Mouse (Mus musculus) cerebellum, adult 11 months (tissue): ENCODE results near the gene Erbb3.
"Not testable (repeated sequence)": the region's sequence is repeated elsewhere in the genome, so short reads cannot be mapped to it uniquely, and the experiment has no call there.

ENCODE experiments used
- DNase-seq: peaks from one replicate; pipeline ENCODE4 v3.0.0; 2022

Gene Erbb3

DNA sequence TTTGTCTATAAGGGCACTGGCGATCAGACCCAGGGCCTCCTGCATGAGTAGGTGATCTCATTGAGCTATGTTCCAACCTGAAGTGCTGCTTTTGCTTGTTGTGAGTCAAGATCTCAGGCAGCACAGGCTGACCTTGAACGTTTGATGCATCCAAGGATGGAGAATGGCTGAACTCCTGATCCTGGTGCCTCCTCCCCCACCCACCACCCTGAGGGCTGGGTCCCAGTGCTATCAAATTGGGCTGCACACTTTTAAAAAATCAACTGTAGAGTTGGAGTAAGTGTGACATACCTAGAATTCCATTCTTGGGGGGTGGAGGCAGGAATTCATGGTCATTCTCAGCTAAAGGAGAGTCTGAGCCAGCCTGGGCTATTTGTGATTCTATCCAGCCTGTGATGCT, 17.0 kb upstream of the Erbb3 start:
- DNase-seq = no peak

DNA sequence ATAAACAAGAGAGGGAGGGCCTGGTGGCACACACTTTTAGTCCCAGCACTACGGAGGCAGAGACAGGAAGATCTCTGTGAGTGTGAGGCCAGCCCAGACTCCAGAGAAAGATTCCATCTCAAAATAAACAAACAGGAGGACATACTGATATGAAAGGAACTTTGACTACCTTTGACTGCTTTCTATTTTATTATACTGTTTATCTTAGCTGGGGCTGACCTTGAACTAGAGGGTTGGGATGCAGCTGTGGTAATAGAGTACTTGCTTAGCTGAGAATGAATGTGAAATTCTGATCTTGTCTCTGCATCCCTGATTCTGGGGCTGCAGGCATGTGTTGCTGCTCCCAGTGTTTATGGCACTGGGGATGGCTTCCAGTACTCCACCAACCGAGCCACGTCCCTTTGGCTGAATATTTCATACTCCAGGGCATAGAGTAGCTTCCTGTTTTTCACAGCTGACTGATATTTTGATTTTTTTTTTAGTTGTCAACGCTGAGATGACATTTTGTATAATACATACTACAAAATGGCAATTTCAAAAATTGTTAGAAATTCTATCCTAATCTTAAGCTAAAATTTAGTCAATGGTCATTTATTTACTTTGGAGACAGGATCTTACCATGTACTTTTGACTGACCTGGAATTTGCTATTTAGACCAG, 13.1 kb upstream of the Erbb3 start:
- DNase-seq = no peak

DNA sequence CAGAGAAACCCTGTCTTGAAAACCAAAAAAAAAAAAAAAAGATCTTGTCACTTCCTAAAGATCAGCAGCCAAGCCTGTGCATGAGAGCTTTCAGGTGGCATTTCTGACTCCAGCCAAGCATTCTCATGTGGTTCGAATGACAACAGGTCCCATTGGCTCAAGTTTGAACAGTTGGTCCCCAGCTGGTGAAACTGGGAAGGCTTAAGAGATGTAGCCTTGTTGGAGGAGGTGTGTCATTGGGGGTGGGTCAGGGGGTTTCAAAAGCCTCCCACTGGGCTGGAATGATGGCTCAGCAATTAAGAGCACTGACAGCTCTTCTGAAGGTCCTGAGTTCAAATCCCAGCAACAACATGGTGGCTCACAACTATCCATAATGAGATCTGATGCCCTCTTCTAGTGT, 12.0 kb upstream of the Erbb3 start:
- no peak for DNase-seq

DNA sequence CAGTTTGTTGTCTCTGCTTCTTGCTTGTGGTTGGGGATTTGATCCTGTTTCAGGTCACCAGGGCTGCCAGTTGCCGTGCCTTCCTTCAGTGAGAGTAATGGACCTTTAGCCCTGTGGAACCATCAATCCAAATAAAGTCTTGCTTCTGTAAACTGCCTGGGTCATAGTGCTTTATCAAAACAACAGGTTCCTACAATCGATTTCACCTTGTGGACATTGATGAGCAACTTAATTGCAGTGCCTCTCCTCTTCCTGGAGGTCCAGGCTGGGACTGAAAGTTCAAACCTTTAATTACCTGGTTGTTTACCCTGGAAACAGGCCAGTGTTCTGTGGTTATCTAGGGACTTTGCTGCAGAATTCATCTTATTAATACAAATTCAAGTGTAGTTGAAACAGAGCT, 9.0 kb upstream of the Erbb3 start:
- no peak for DNase-seq

DNA sequence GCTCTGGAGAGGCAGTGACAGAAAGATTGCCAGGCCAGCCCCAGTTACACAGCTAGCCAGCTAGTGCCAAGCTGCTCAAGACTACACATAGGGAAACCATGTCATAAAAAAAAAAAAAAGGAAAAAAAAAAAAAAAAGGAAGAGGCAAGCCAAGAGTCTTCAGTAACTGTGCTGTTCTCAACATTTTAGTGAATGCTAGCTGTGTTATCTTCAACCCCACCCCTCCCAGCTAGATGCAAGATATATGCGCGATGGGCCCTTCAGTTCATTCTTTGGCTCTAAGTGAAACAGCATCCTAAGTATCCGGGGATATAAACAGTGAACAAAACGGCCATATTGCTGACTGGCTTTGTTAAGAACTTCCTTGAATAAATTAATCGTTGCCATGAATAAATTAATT, 3.3 kb upstream of the Erbb3 start:
- no peak for DNase-seq

DNA sequence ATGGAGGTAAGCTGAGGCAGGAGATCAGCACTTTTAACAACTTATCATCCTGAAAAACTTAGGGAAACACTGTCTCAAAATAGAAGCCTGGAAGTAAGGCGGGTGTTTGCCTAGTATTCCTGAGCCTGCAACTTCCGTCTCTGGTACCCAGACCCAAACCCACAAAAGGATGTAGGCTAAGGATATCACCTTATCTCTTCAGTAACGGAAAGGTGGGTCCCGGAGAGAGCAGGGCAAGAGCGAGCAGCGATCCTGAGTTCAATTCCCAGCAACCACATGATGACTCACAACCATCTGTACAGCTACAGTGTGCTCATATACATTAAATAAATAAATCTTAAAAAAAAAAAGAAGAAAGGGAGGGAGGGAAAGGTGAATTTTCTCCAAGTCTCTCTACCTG, 2.0 kb upstream of the Erbb3 start:
- no peak for DNase-seq

DNA sequence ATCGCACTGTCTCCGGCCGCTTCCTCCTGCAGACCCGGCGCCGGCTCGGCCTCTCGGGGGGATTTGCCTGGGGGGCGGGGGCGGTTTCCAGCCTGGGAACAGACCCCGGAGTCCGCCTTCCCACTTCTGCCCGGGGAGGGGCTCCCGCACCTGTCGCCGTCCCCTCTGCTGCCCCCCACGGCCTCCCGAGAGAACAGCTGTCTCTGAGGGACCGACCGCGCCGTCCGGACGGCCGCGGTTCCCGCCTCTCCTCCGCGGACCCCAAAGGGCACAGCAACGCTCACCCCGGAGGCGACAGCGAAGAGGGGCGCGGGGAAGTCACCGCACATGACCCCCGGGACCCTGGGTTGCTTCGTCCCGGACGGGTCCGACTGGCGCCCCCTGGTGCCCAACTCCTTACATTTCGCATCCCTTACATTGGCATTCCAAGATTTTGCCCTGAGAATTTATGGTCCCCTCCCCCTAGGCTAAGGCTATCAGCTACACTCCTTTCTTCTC, 790 bp upstream of the Erbb3 start:
- peak; percentile 53 for DNase-seq

DNA sequence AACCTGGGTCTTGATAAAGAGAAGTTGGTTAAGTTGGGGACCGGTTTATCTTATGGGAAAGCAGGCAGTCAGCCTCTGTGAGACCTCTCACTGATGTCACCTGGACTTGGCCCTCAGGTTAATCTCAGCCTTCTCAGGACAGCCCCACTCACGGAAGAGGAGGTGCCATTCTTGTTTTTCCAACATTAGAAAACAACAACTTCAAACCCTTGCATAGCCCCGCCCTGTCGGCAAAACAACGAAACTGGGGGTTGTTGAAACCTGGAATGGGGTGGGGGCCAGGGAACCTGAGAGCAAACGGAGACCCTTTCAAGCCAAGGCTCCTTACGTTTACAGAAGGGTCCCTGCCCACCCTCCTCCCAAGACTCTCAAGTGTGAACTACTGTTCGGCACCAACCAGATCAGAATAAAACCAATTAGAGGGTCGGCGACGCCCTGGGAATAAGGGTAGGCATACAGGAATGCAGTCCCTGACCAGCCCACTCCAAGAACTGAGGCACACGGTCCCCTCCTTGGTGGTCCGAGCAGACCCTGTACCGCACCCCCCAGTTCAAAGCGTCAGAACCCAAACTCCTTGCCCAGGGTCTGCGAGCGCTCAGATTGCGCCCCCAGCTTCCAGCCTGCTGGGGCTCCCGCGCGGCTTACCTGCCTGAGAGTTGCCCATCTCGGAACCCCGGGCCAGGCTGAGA, 533 bp downstream of the Erbb3 start:
- DNase-seq = no peak

DNA sequence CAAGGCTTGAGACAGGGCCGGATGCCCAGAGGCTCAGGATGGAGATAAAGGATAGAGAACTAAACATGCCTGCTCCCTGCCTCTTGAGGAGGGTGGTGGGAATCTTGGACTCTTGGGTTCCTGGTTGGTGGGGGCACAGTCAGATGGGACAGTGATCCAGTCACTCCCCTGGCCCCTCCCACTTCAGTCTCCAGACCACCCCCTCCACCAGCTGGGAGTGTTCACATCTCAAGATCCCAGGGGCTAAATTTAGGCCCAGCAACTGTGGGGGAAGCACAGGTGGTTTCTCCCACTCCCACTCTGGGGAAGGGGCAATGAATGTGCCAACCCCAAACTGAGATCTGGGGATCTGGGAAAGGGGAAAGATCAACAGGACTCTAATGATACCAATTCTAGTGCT, 1.3 kb downstream of the Erbb3 start:
- no peak for DNase-seq

DNA sequence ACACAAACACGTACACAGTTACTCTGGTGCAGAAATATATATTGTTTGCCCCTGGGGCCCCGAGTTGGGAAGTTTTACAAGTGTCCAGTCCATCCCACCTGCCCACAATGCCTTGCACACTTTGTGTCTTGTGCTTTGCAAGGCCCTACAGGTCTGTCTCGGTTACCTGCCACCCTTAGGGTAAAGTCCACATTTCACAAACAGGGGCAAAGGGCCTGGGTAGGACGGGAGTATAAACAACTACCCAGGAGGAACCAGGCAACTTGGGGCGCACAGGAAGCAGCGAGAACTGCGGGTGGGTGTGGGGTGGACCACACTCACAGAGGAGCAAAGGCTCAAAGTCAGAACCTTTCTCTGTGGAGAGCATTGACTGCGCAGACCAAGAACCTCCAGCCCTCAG, 1.8 kb downstream of the Erbb3 start:
- DNase-seq = no peak

DNA sequence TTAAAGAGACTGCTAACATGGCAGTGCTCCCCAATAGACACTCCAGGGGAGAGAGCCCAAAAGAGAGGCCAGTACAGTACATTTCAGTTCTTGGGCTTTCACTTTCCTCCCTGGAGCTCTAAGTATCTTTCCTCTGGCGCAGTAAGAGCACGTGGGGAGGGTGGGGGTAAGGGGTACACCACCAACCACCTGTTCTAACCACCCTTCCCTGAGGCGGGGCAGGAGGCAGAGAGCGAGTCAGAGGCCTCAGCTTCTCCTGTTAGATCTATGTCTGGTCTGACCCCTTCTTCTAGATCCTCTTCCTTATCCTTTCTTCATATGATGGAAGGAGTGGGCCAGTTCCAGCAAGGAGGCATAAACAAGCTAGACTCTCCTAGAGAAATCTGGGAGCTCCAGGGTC, 2.3 kb downstream of the Erbb3 start:
- no peak for DNase-seq

DNA sequence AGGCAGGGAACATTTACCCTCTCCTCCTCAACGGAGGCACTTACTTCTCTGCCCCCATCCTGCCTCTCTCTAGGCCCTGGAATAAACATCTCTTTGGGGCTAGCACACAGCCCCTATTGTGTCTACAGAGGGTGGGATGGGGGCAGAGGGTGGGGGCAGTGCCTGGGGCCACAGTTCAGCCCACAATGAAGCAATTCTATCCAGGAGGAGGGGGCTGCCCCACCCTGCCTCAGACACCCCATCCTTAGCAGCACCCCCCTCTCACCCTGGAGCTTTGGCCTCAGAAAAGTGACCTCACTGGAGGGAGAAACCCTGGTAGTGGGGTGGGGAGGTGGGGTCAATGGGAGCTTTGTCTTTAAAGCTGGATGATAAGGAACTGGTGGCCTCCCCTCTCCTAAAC, 2.9 kb downstream of the Erbb3 start:
- no peak for DNase-seq

DNA sequence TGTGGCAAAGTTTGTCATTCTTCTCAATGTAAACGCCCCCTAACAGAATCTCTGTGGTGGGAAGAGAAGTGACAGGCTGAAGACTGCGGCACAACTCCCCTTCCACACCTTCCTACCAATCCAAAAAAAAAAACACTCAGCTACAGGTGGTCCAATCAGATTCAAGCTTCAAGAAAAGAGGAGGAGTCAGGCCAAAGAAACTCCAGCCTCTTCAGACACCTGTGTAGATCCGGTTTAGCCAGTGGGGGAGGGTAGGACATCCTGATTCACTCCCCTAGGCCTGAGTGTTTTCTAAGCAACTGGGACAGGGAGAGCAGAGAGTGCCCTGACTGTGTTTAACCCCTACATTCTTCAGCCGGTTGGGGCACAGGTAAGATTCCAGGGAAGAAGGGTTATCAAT, 5.1 kb downstream of the Erbb3 start:
- DNase-seq = no peak

DNA sequence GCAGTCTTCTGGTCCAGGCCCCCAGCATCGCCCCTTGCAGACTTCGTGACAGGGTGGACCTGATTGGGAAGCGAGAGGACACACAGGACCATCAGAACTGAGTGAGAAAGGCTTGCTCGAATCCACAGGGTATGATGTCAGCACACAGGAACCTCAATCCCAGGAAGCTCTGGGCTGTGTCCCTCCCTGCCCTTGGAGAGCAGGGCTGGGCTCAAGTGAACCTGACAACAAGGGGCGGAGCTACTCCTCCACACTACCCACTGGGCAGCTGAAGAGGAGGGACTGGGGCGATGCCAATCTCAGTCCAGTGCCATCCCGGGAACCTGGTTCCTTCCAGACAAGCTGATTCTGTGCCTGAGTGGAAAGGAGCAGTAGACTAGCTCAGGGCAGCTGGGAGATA, 5.8 kb downstream of the Erbb3 start:
- peak; percentile 43 for DNase-seq

DNA sequence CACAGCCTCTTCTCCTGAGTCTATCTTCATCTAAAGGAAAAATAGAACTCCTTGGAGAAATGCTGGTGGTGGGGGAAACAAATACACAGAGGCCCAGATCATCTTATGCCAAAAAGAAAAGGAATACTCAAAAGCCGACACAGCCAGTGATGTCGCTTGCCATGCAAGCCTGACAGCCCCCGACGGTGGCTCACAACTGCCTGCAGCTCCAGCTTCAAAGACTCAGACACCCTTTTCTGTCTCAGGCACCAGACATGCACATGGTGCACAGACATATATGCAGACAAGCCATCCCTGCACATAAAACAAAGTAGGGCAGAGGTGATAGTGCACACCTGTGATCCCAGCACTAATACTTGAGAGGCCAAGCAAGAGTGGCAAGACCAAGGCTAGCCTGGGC, 9.7 kb downstream of the Erbb3 start:
- DNase-seq = no peak

DNA sequence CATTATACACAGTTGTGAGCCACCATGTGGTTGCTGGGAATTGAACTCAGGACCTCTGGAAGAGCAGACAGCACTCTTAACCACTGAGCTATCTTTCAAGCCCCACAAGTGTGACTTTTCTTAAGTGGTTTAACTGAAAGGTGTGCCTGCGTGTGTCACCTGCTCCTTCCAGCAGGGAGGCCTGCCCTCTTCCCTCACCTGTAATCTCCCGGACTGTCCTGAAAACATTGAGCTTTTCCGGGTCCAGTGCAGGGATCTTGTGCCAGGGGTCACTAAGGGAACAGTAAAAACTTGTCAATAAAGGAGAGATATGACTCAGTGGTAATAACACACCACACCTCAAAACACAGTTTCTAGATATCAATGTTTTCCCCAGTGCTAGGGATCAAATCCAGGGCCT, 10.2 kb downstream of the Erbb3 start:
- DNase-seq = no peak

DNA sequence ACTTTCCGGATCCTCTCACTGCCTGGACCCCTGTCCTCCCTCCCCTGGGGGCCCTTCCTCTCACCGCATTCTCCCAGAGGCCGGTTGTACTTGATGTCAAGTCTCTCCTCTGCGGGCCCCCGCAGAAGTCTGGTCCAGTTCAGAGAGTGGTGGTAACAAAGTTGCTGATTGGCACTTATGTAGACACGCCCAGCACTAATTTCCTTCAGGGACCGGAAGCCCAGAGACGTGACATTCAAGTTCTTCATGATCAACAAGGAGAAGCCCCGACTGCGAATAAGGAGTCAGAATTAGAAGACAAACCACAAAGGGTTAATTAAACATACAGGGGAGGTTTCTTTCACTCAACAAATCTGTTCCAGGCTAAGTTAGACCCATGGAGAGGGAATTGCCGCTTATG, 11.1 kb downstream of the Erbb3 start:
- DNase-seq = no peak

DNA sequence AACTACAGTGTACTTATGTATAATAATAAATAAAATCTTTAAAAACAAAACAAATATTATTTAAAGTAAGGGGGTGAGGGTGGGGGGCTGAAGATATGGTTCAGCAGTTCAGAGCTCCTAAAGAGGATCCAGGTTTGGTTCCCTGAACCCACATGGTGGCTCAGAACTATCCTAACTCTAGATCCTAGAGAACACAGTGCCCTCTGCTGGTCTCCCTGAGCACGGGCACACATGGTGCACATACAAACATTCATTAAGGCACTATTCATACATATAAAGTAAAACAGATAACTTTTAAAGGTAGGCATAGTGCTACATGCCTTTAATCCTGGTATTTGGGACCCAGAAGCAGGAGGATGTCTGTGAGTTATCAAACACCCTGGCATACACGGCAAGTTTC, 14.4 kb downstream of the Erbb3 start:
- DNase-seq = no peak

DNA sequence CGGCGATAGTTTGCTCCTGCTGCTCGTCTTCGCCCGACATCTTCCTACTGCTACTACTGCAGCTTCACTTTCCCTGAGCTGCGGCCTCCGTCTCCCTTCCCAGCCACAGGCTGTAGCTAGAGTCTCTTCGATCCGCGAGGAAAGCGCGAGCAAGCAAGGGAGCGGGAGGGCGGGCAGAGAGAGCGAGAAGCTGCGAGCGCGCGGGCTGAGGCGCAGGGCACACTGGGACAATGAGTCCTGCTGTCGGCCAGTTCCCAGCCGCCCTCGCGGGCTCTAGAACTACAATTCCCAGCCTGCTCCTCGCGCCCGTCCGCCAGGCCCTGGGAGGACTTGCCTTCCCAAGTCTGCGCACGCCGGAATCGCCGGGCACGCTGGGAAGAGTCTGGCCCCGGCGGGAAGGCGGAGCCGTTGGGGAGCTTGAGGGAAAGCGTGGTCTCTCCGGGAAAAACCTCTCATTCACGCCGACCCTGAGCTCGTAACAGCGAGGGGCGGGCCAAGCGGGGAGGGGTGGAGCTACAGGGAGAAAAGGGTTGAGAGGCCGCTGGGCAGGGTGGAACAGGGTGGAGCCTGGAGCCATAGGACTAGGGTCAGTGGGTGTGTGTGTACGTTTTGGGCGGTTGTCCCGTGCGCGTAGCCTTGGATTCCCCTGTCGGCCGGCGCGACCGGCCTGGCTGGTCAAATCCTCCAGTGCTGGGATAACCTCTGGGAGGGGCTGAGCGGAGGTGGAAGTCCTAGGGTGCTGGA, 23.5 kb downstream of the Erbb3 start, which contains the start of gene Pa2g4:
TSS of gene Pa2g4 (minus strand) at position 200 of the 744 bp plus-strand sequence.
- DNase-seq = peak; percentile 97

DNA sequence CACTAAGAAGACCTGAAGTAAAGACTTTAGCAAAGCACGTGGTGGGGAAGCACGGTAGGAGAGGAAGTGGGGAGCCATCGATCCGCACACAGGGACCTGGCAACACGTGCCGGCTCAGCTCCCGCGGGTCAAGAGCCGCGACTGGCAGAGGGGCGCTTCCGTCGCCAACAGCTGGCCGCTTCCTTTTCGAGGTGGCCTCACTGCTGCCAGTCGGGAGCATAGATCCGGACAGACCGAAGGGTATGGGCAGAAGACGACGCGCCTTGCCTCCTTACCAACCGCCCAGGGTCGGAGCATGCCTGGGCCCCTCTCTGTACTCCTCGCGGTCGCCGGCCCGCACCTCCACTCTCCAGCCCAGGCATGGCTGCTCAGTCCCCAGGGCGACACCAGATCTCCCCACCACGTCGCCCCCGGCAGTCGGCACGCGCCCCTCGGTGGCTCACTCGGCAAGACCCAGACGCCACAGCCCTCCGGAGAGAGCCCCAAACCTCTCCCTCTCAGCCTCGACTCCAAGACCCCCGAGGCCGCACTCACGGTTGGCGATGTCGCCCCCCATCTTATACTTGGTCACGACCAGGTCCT, 24.2 kb downstream of the Erbb3 start:
- DNase-seq = no peak

DNA sequence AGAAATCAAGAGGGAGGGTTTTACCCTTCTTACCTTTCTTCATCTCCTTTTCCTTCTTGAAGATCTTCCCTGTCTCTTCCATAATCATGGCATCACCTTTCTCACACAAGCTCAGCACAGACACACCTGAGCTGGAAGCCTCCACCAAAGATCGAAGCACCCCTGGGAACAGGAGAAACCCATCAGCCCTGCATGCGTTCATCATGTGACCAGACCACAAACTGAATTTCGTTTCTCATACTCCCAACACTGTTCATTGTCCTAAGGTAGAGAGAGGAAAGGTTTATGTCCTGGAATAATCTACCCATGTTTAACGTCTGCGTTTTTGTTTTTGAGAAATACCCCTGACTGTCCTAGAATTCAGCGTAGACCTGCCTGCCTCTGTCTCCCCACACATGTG, 25.9 kb downstream of the Erbb3 start:
- DNase-seq = no peak

DNA sequence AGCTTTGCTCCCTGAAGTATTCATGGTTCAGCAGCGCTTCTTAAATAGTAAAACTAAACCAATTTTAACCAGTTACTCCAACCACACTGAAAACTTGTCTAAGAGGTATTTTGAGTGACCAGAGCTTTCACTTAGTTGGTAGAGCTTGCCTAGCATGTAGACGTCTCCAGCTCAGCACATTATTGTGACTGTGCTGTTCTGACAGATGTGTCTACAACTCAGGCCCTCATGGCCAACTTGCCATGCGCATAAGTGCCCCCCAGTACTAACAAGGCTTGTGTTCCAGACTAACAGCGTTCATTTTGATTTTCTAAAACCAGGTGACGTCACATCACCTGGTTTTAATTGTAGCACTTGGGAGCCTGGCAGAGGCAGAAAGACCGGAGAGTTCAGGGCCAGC, 32.5 kb downstream of the Erbb3 start:
- no peak for DNase-seq

DNA sequence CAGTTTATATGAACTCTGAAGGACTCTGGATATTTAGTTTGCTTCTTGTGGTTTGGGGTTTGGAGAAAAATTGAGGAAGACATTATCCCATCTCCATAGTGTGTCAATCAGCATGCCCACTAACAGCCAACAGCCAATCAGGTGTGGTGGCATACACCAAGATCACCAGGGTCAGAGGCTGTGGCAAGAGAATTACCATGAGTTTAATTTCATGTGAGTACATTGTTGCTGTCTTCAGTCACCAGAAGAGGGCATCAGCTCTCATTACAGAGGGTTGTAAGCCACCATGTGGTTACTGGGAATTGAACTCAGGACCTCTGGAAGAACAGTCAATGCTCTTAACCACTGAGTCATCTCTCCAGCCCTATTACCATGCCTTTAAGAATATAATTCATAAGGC, 33.2 kb downstream of the Erbb3 start:
- DNase-seq = no peak

DNA sequence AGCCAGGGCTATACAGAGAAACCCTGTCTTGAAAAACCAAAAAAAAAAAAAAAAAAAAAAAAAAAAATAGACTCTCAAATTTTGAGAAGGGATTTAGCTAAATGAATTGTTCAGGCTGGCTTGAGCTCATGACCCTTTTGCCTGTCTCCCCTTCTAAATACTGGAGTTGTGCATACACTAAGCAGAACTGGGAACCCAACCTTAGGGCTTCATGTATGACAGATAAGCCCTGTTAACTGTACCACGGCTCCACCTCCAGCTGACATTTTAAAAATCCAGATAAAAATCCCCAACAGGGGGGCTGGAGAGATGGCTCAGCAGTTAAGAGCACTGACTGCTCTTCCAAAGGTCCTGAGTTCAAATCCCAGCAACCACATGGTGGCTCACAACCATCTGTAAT, 33.9 kb downstream of the Erbb3 start:
- not testable (repeated sequence) for DNase-seq
